Mouse (Mus musculus): ENCODE measurements around the gene Pld2. TPM values are rescaled to one million over a fixed set of nuclear protein-coding genes. Genes with fewer than 3 reads are reported as not detected.
"Not testable (repeated sequence)": the region's sequence is repeated elsewhere in the genome, so short reads cannot be mapped to it uniquely, and the experiment has no call there.

Pld2 gene
- polyA plus RNA-seq, 1 experiment from 2014 or later, result 4.5 TPM

DNA sequence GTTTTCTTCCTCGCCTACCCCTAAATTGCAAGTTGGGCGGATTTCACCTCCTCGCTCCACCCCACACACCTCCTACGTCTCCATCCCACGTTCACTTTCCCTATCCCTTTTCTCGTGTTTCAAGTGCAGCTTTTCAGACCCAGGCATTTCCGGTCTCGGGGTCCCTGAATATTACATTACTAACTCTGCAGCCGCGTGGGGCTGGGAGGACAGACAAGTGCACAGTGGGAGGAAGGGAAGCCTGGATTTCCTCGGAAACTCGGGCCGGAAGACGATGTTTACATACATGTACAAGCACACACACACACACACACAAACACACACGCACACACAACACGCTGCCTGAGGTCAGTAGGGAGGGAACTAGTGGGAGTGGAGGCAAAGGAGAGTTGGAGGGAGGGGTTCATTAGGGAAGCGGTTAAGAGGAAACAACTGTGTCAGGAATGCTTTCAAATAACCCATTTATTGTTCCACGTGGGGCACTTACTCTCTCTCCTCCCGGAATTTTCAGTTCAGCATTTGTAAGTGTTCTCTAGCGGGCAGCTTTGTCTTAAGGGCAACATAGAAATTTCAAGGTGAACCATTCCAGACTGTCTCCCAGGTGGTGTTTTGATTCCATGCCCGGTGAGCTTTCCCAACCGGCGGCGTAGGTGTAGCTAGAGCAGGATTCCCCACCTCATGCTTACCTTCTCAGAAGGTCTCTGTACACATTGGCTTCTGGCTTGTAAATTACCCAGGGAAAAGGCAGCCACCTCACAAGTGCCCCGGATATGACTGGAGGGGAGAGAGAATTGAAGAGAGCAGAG lies 23.8 kb downstream of the Pld2 start:
- peak overlapping the region; percentile 88 for H3K27ac ChIP-seq
- peak overlapping the region; percentile 90 for H3K4me3 ChIP-seq
- under 1% methylated on average over 25 of the region's 25 CpGs for WGBS
- peaks cover 16% of the 10 kb centered on the region for H3K36me3 ChIP-seq
- H3K27me3 ChIP-seq, result no peaks in the 10 kb centered on the region
- ATAC-seq (ENCODE audit: low FRiP score, low read depth), result peak; percentile 1; the same call in 1 of the 2 replicates
- H3K4me1 ChIP-seq, result peaks cover 39% of the 10 kb centered on the region
- H3K9me3 ChIP-seq, result no peaks in the 10 kb centered on the region
- H3K9ac ChIP-seq, result peak overlapping the region; percentile 84
- H3K4me2 ChIP-seq (replicated peaks), result peak overlapping the region; percentile 92

DNA sequence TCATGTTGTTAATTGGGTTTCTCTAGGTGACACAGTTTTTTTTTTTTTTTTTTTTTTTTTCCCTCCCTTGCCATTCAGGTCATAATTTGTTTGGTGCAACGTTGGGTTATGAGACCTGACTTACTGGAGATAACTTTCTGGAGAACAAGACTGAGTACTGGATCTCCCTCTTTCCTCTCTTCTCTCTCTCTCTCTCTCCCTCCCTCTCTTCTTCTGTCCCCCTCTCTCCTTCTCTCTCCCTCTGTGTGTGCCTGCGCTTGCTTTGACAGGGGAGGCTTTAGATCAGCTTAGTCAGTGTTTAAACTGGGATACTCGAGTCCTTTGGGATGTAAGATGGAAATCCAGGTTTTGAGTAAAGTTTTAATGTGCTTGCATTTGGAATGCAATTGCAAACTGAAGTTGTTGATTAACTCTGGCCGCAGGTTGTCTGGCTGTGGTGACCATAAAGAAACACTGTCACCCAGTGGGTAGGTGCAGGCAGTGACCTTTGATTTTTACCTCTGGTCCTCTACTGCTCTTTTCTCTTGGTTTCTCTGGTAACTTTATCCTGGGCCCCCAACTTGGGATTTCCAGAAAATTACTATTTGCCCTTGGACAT lies 24.5 kb downstream of the Pld2 start:
- H3K9ac ChIP-seq, result peak overlapping the region; percentile 84; the same call in 1 of the 2 replicates
- peaks cover 39% of the 10 kb centered on the region for H3K4me1 ChIP-seq
- peak overlapping the region; percentile 90 for H3K4me3 ChIP-seq
- peak overlapping the region; percentile 88; the same call in 1 of the 2 replicates for H3K27ac ChIP-seq
- no peaks in the 10 kb centered on the region for H3K9me3 ChIP-seq
- H3K27me3 ChIP-seq, result no peaks in the 10 kb centered on the region
- peak overlapping the region; percentile 92 for H3K4me2 ChIP-seq (replicated peaks)
- WGBS, result 33% methylated on average over 4 of the region's 4 CpGs
- H3K36me3 ChIP-seq, result peaks cover 16% of the 10 kb centered on the region
- no peak for ATAC-seq (ENCODE audit: low FRiP score, low read depth)

DNA sequence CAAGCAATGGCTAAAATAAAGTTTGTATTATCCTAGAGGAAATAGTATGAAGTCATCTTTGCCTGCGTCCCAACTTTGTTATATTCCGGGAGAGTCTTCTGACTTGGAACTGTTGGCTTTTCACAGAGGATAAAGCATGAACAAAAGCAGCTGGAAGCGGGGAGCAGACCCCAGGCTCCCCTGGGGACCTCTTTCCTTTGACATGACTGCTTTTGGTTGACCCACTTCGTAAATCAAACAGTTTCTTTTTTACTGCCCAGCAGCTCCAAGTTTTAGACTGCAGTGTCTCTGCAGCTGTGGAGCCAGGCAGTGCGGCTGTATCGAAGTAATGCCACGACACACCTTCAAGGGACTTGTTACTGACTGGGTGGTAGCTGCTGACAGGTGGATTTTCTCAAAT lies 26.7 kb downstream of the Pld2 start:
- Histone ChIP-seq H3K36me3 (peaks cover 16% of the 10 kb centered on the region), H3K4me3 (peak overlapping the region; percentile 5; the same call in 1 of the 2 replicates), H3K9me3 (no peaks in the 10 kb centered on the region), H3K9ac (0 out of 2 replicates have a peak overlapping the region, but pooled peaks have one; percentile 8), H3K4me2 (replicated peaks) (peak overlapping the region; percentile 19), H3K27me3 (no peaks in the 10 kb centered on the region), H3K4me1 (peaks cover 42% of the 10 kb centered on the region), H3K27ac (no peak overlapping the region)
- WGBS, result 45% methylated on average over 7 of the region's 7 CpGs
- no peak for ATAC-seq (ENCODE audit: low FRiP score, low read depth)

DNA sequence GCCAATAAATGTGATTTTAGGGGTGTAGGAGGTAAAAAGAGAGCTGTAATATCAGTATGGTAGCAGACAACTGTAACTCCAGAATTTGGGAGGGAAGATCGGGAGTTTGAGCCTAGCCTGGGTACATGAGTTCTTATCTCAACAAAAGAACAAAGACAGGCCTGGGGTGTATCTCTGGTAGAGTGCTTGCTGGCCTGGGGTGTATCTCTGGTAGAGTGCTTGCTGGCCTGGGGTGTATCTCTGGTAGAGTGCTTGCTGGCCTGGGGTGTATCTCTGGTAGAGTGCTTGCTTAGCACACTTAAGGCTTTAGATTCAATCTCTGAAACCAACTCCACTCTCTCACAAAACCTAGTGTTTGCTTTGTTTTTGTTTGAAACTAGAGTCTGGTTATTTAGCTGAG lies 30.8 kb downstream of the Pld2 start:
- H3K27me3 ChIP-seq; H3K4me2 ChIP-seq (replicated peaks); H3K9me3 ChIP-seq; H3K4me3 ChIP-seq; H3K27ac ChIP-seq; H3K9ac ChIP-seq; ATAC-seq (ENCODE audit: low FRiP score, low read depth): not testable (repeated sequence)
- WGBS, result 95% methylated on average over 1 of the region's 1 CpGs
- H3K36me3 ChIP-seq, result peaks cover 16% of the 10 kb centered on the region
- peaks cover 44% of the 10 kb centered on the region for H3K4me1 ChIP-seq

DNA sequence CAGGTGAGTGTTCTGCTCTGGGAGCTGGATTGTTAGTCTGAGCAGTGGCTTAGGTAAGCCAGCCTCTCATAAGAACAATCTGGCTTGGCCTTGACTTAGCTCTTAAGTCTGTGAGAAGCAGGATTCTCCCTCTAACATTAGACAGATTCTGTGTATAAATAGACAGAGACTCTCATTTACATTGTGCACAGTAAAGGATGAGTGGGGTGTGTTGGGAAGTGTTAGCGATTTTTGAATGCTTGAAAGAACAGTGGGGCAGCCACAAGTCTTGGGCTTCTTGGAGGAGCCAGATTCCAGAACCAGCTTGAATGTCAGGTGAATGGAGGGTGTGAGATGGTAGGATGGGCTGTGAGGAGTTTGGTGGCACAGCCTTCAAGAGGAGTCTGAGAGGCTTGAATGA lies 31.8 kb downstream of the Pld2 start:
- Histone ChIP-seq H3K9ac (no peak overlapping the region), H3K36me3 (peaks cover 15% of the 10 kb centered on the region), H3K27ac (no peak overlapping the region), H3K9me3 (no peaks in the 10 kb centered on the region), H3K27me3 (no peaks in the 10 kb centered on the region), H3K4me3 (no peak overlapping the region), H3K4me2 (replicated peaks) (no peak overlapping the region), H3K4me1 (peaks cover 39% of the 10 kb centered on the region)
- ATAC-seq (ENCODE audit: low FRiP score, low read depth), result no peak
- 85% methylated on average over 1 of the region's 1 CpGs for WGBS

DNA sequence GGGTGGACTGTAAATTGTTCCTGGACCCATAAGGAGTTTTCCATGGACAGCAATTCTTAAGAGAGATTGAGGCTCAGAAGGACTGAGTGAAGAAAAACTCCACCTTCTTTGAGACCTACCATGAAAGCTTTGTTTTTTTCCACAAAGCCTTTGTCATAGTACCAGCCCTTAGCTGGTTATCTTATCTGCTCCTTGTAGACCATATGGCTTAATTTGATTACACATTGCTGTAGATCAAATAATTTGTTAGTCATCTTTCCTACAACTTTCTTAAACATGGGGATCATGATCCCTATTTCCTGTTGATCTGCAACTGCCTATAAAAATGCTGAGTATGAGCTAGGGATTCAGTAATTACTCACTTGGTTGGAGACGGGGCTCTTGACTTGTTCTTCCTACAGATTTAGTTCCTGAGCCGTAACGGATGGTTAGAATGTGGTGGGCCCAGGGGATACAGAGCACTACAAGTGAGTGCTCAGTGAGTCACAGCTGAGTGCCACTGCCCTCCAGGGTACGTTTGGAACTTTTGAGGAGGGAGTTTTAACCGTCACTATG lies 32.6 kb downstream of the Pld2 start:
- Histone ChIP-seq H3K4me3 (no peak overlapping the region), H3K9ac (no peak overlapping the region), H3K27me3 (no peaks in the 10 kb centered on the region), H3K4me2 (replicated peaks) (no peak overlapping the region), H3K4me1 (peaks cover 42% of the 10 kb centered on the region), H3K36me3 (peaks cover 10% of the 10 kb centered on the region), H3K9me3 (no peaks in the 10 kb centered on the region), H3K27ac (no peak overlapping the region)
- WGBS, result 50% methylated on average over 5 of the region's 5 CpGs
- no peak for ATAC-seq (ENCODE audit: low FRiP score, low read depth)

DNA sequence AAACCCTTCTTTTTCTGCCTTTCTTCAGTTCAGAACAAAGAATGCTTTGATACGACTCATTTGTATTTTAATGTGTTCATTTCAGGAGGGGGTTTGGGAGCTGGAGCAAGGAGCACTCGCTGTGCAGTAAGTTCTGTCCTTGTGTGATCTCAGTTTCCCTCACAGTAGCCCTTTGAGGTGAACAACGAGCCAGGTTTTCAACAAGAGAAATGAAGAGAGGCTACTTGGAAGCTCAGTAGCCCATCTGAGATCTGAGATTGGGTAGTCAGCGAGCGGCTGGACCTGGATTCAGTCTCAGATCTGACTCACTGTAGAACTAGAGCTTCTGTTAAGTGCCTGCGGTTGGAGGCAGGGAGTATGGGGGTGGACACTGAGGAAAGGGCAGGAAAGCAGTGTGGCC lies 34.0 kb downstream of the Pld2 start:
- Histone ChIP-seq H3K4me3 (no peak overlapping the region), H3K4me2 (replicated peaks) (no peak overlapping the region), H3K9me3 (no peaks in the 10 kb centered on the region), H3K9ac (0 out of 2 replicates have a peak overlapping the region, but pooled peaks have one; percentile 31), H3K27me3 (no peaks in the 10 kb centered on the region), H3K27ac (no peak overlapping the region), H3K4me1 (peaks cover 57% of the 10 kb centered on the region), H3K36me3 (no peaks in the 10 kb centered on the region)
- WGBS, result 74% methylated on average over 6 of the region's 6 CpGs
- ATAC-seq (ENCODE audit: low FRiP score, low read depth), result no peak

DNA sequence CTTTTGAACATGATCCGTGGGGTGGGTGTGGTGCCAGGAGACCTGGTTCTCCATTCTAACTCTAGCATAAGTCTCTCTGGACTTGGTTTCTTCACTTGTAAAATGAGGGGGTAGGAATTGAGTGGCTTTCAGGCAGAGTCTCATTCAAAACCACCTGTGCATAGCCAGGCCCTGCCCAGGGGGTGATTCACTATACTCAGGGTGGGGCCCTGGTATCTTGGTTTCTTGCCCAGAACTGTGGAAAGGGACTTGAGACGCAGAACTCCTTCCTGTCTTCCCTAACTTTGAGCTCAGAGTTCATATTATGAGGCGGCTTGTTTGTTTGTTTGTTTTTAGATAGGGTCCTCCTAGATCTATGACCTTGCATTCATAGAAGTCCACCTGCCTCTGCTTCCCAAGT lies 37.3 kb downstream of the Pld2 start:
- 78% methylated on average over 3 of the region's 3 CpGs for WGBS
- Histone ChIP-seq H3K27ac (no peak overlapping the region; the same call in 1 of the 2 replicates), H3K4me3 (no peak overlapping the region), H3K36me3 (no peaks in the 10 kb centered on the region), H3K9me3 (no peaks in the 10 kb centered on the region), H3K4me2 (replicated peaks) (no peak overlapping the region), H3K27me3 (no peaks in the 10 kb centered on the region), H3K9ac (no peak overlapping the region), H3K4me1 (peaks cover 74% of the 10 kb centered on the region)
- ATAC-seq (ENCODE audit: low FRiP score, low read depth), result no peak

DNA sequence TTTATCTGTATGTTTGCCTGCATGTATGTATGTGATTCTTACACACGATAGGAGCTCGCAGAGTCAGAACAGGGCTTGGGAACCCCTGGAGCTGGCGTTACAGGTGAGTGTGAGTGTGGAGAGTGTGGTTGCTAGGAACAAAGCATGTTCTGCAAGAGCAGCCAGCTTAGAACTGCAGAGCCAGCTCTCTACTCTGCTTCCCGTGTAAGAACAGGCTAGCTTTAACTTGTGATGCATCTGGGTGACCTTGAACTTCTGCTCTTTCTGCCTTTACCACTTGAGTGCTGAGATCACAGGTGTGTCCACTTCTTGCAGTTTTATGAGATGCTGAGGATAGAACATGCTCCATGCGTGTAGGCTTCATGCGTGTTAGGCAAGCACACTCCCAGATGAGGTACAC lies 39.1 kb downstream of the Pld2 start:
- no peak overlapping the region for H3K27ac ChIP-seq
- peaks cover 74% of the 10 kb centered on the region for H3K4me1 ChIP-seq

DNA sequence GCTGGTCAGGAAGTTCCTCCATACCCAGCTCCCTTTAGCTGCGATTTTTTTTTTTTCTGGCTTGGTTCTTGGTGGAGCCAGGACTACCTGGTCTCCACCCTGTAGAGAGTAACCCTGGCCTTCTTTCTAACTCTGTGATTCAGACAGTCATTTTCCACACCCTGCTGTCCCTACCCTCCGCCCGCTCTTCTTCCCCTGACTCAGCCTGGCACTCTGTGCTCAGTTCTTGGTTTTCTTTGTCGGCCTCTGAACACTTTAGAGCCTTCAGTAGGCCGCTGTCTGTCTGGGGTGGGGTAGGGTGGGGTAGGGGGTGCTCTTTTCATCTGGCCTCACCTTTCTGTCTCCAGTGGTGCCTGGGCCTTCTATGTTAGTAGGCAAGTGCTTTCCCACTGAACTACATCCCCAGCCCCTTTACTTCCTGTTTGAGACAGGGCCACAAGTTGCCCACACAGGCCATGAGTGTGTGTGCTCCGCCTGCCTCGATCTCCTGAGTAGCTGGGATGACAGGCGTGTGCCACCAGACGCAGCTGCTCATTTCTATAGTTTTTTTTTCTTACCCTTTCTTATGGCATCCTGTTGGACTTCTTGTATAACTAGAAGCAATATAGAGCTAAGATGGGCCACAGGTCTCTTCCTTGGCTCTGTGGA lies 40.0 kb downstream of the Pld2 start:
- H3K9me3 ChIP-seq, result no peaks in the 10 kb centered on the region
- ATAC-seq (ENCODE audit: low FRiP score, low read depth), result no peak
- no peaks in the 10 kb centered on the region for H3K36me3 ChIP-seq
- H3K4me3 ChIP-seq, result no peak overlapping the region
- 80% methylated on average over 9 of the region's 9 CpGs for WGBS
- no peak overlapping the region for H3K27ac ChIP-seq
- no peaks in the 10 kb centered on the region for H3K27me3 ChIP-seq
- peak overlapping the region; percentile 2; the same call in 1 of the 2 replicates for H3K9ac ChIP-seq
- peaks cover 80% of the 10 kb centered on the region for H3K4me1 ChIP-seq
- H3K4me2 ChIP-seq (replicated peaks), result no peak overlapping the region

More for the DNA sequence above, 39.1 kb downstream of the Pld2 start:
- no peaks in the 10 kb centered on the region for H3K27me3 ChIP-seq
- no peak overlapping the region for H3K9ac ChIP-seq
- ATAC-seq (ENCODE audit: low FRiP score, low read depth), result no peak
- no peak overlapping the region for H3K4me2 ChIP-seq (replicated peaks)
- H3K36me3 ChIP-seq, result no peaks in the 10 kb centered on the region
- H3K9me3 ChIP-seq, result no peaks in the 10 kb centered on the region
- WGBS, result 86% methylated on average over 6 of the region's 6 CpGs
- H3K4me3 ChIP-seq, result no peak overlapping the region

DNA sequence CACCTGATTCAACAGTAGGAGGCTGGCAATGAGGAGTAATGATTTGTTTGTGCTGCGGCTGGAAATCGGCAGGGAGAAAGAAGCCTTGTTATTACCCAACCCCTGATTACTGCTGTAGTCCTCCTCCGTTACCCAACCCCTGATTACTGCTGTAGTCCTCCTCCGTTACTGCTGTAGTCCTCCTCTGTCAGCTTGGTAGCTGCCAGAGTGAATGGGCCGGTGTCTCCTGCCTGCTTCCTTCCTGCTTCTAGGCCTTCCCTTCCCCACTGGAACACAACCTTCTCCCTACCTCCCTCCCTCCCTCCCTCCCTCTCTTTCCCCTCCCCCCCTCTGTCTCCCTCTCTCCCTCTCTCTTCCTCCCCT lies 40.5 kb downstream of the Pld2 start:
- Histone ChIP-seq H3K27ac (no peak overlapping the region), H3K27me3 (no peaks in the 10 kb centered on the region), H3K9me3 (no peaks in the 10 kb centered on the region), H3K4me3 (no peak overlapping the region), H3K4me2 (replicated peaks) (no peak overlapping the region), H3K9ac (no peak overlapping the region), H3K36me3 (no peaks in the 10 kb centered on the region), H3K4me1 (peaks cover 85% of the 10 kb centered on the region)
- 55% methylated on average over 5 of the region's 5 CpGs for WGBS
- ATAC-seq (ENCODE audit: low FRiP score, low read depth), result no peak

DNA sequence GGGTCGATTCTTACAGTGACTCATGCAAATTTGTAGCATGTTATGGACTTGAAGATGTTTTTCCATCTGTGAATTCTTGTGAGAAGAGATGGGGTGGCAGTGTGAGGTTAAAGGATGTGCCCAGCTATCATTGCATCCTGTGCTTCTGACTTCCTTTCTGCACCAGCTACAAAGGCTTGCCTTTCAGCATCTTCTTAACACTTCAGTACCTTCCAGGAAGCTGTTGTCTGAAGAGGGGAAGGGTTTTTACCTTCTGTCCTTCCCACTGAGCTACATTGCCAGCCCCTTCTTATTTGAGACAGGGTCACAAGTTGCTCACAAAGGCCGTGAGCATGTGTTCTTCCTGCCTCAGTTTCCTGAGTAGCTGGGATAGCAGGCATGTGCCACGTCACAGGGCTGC lies 41.1 kb downstream of the Pld2 start:
- no peaks in the 10 kb centered on the region for H3K9me3 ChIP-seq
- H3K36me3 ChIP-seq, result no peaks in the 10 kb centered on the region
- ATAC-seq (ENCODE audit: low FRiP score, low read depth), result no peak
- H3K4me1 ChIP-seq, result peaks cover 91% of the 10 kb centered on the region
- no peak overlapping the region for H3K4me3 ChIP-seq
- no peak overlapping the region for H3K27ac ChIP-seq
- no peak overlapping the region for H3K4me2 ChIP-seq (replicated peaks)
- WGBS, result 84% methylated on average over 3 of the region's 3 CpGs
- no peak overlapping the region for H3K9ac ChIP-seq
- no peaks in the 10 kb centered on the region for H3K27me3 ChIP-seq
